Mouse (Mus musculus) liver, embryonic 11.5 days (tissue): ENCODE results near the gene Whamm. TPM values are rescaled to one million over a fixed set of nuclear protein-coding genes. Genes with fewer than 3 reads are reported as not detected.

Experiments
- ATAC-seq: fragments of 200-750 bp; cut with Nextera tagmentation; replicated peaks from 2 replicates; pipeline ENCODE4 v1.8.0; 2017; ENCODE audit warnings: moderate number of reproducible peaks, mild to moderate bottlenecking, moderate TSS enrichment, moderate library complexity; ENCODE audit not compliant: low FRiP score
- DNase-seq: peaks from one replicate; pipeline ENCODE4 v3.0.0-alpha.2; 2017; ENCODE audit warnings: low spot score
- H3K27ac ChIP-seq: fragments of 300-500 bp; sonication (generic); 2 replicates; pipeline ENCODE4 v1.5.1; 2014; ENCODE audit warnings: mild to moderate bottlenecking, low read depth, low read length, control low read depth
- H3K27me3 ChIP-seq: fragments of 300-500 bp; sonication (generic); replicated peaks from 2 replicates; pipeline ENCODE4 v1.6.1; 2014; ENCODE audit warnings: low read length, mixed read lengths; ENCODE audit not compliant: control insufficient read depth, insufficient read depth
- H3K36me3 ChIP-seq: fragments of 300-500 bp; sonication (generic); 2 replicates; pipeline ENCODE4 v1.6.1; 2014; ENCODE audit warnings: mild to moderate bottlenecking, low read length, moderate library complexity, mixed read lengths; ENCODE audit not compliant: control insufficient read depth, insufficient read depth
- H3K4me1 ChIP-seq: fragments of 300-500 bp; sonication (generic); replicated peaks from 2 replicates; pipeline ENCODE4 v1.6.1; 2014; ENCODE audit warnings: low read length, mixed read lengths; ENCODE audit not compliant: control insufficient read depth, insufficient read depth
- H3K4me2 ChIP-seq: fragments of 300-500 bp; sonication (generic); 2 replicates; pipeline ENCODE4 v1.6.1; 2014; ENCODE audit warnings: mild to moderate bottlenecking, control low read depth, moderate library complexity
- H3K4me3 ChIP-seq: fragments of 300-500 bp; sonication (generic); 2 replicates; pipeline ENCODE4 v1.5.1; 2014; ENCODE audit warnings: low read depth, low read length, control low read depth
- H3K9ac ChIP-seq: fragments of 300-500 bp; sonication (generic); 2 replicates; pipeline ENCODE4 v1.6.1; 2014; ENCODE audit warnings: low read depth, low read length, control low read depth
- H3K9me3 ChIP-seq: fragments of 300-500 bp; sonication (generic); 2 replicates; pipeline ENCODE4 v1.6.1; 2016; ENCODE audit warnings: low read length, inconsistent platforms, mixed read lengths; ENCODE audit not compliant: control insufficient read depth
- WGBS: fragments of 180-500 bp; shearing (Covaris S2); extraction: QIAGEN DNeasy Blood & Tissue Kit; methylation state at CpG from one replicate; pipeline ENCODE4 v1.1.7; 2014; 5-methylcytosine and 5-hydroxymethylcytosine counted together
- polyA plus RNA-seq: library from polyadenylated mRNA; unstranded; fragments of >200 nt; fragmentation: Nextera tagmentation; extraction: Ambion mirVana; gene quantifications from 2 replicates; pipeline ENCODE4 v1.2.1, GENCODE M21; 2014

Gene Whamm
- polyA plus RNA-seq, 1 experiment from 2014 or later, result 10.5 TPM

GRCm38 (mm10) chr7:81559231-81559980 is 11.7 kb upstream of the Whamm start:
- no peak overlapping the region for H3K4me3 ChIP-seq
- no peaks in the 10 kb centered on the region for H3K4me1 ChIP-seq
- no peak overlapping the region for H3K9ac ChIP-seq
- H3K27ac ChIP-seq, result no peak overlapping the region
- H3K4me2 ChIP-seq, result no peak overlapping the region
- DNase-seq (no peak), ATAC-seq (no peak)
- H3K27me3 ChIP-seq, result no peaks in the 10 kb centered on the region
- H3K36me3 ChIP-seq, result no peaks in the 10 kb centered on the region
- no peaks in the 10 kb centered on the region for H3K9me3 ChIP-seq
- WGBS, result 79% methylated on average over 14 of the region's 14 CpGs

- WGBS, result 70% methylated on average over 8 of the region's 8 CpGs
- H3K4me2 ChIP-seq, result no peak overlapping the region
- no peak overlapping the region for H3K27ac ChIP-seq
- H3K36me3 ChIP-seq, result no peaks in the 10 kb centered on the region
- H3K4me3 ChIP-seq, result no peak overlapping the region
- no peaks in the 10 kb centered on the region for H3K27me3 ChIP-seq
- no peaks in the 10 kb centered on the region for H3K9me3 ChIP-seq
- no peak overlapping the region for H3K9ac ChIP-seq
- ATAC-seq, result no peak
- DNase-seq, result no peak
- no peaks in the 10 kb centered on the region for H3K4me1 ChIP-seq
These were observed 10.7 kb upstream of the Whamm start for GRCm38 (mm10) chr7:81560101-81561049.

- no peaks in the 10 kb centered on the region for H3K9me3 ChIP-seq
- ATAC-seq, result no peak
- no peaks in the 10 kb centered on the region for H3K27me3 ChIP-seq
- H3K4me3 ChIP-seq, result no peak overlapping the region
- H3K27ac ChIP-seq, result no peak overlapping the region
- H3K4me1 ChIP-seq, result no peaks in the 10 kb centered on the region
- no peak for DNase-seq
- no peak overlapping the region for H3K4me2 ChIP-seq
- no peak overlapping the region for H3K9ac ChIP-seq
- 73% methylated on average over 5 of the region's 5 CpGs for WGBS
- no peaks in the 10 kb centered on the region for H3K36me3 ChIP-seq
These were observed 9.9 kb upstream of the Whamm start for GRCm38 (mm10) chr7:81561211-81561610.

GRCm38 (mm10) chr7:81563506-81564015 is 7.5 kb upstream of the Whamm start:
- no peak overlapping the region for H3K4me3 ChIP-seq
- no peak overlapping the region for H3K27ac ChIP-seq
- no peak overlapping the region for H3K9ac ChIP-seq
- H3K4me2 ChIP-seq, result no peak overlapping the region
- no peak for ATAC-seq
- no peaks in the 10 kb centered on the region for H3K4me1 ChIP-seq
- DNase-seq, result peak; percentile 5
- no peaks in the 10 kb centered on the region for H3K36me3 ChIP-seq
- no peaks in the 10 kb centered on the region for H3K9me3 ChIP-seq
- no peaks in the 10 kb centered on the region for H3K27me3 ChIP-seq
- WGBS, result 53% methylated on average over 4 of the region's 4 CpGs

GRCm38 (mm10) chr7:81564766-81565165 is 6.3 kb upstream of the Whamm start:
- DNase-seq (peak; percentile 24), ATAC-seq (no peak)
- no peak overlapping the region for H3K9ac ChIP-seq
- no peaks in the 10 kb centered on the region for H3K36me3 ChIP-seq
- no peaks in the 10 kb centered on the region for H3K9me3 ChIP-seq
- H3K27ac ChIP-seq, result no peak overlapping the region
- no peak overlapping the region for H3K4me2 ChIP-seq
- 78% methylated on average over 7 of the region's 7 CpGs for WGBS
- no peaks in the 10 kb centered on the region for H3K4me1 ChIP-seq
- no peak overlapping the region for H3K4me3 ChIP-seq
- H3K27me3 ChIP-seq, result no peaks in the 10 kb centered on the region

- no peaks in the 10 kb centered on the region for H3K9me3 ChIP-seq
- no peaks in the 10 kb centered on the region for H3K36me3 ChIP-seq
- H3K27ac ChIP-seq, result no peak overlapping the region
- H3K4me3 ChIP-seq, result no peak overlapping the region
- no peak overlapping the region for H3K9ac ChIP-seq
- DNase-seq (peak; percentile 21), ATAC-seq (no peak)
- no peaks in the 10 kb centered on the region for H3K4me1 ChIP-seq
- no peaks in the 10 kb centered on the region for H3K27me3 ChIP-seq
- H3K4me2 ChIP-seq, result no peak overlapping the region
- WGBS, result 72% methylated on average over 7 of the region's 7 CpGs
These were observed 5.5 kb upstream of the Whamm start for GRCm38 (mm10) chr7:81565381-81566055.

GRCm38 (mm10) chr7:81566332-81566731 is 4.7 kb upstream of the Whamm start:
- H3K4me2 ChIP-seq, result no peak overlapping the region
- H3K9ac ChIP-seq, result no peak overlapping the region
- H3K4me3 ChIP-seq, result no peak overlapping the region
- DNase-seq, result peak; percentile 15
- H3K9me3 ChIP-seq, result no peaks in the 10 kb centered on the region
- no peaks in the 10 kb centered on the region for H3K27me3 ChIP-seq
- no peaks in the 10 kb centered on the region for H3K4me1 ChIP-seq
- 53% methylated on average over 4 of the region's 4 CpGs for WGBS
- no peak for ATAC-seq
- no peaks in the 10 kb centered on the region for H3K36me3 ChIP-seq
- no peak overlapping the region for H3K27ac ChIP-seq

- Histone ChIP-seq H3K9ac (no peak within 1 kb of the TSS), H3K4me1 (no peaks in the 10 kb centered on the region; the same call in 1 of the 2 replicates), H3K36me3 (no peaks in the 10 kb centered on the region), H3K9me3 (no peaks in the 10 kb centered on the region), H3K4me2 (no peak within 1 kb of the TSS), H3K27ac (no peak within 1 kb of the TSS), H3K4me3 (no peak within 1 kb of the TSS), H3K27me3 (no peaks in the 10 kb centered on the region)
- 81% methylated on average over 9 of the region's 9 CpGs for WGBS
- ATAC-seq (no peak), DNase-seq (peak; percentile 9)
These were observed 4.2 kb upstream of the Whamm start, which contains the start of gene Fsd2 for GRCm38 (mm10) chr7:81566892-81567291. Gene Fsd2, minus strand, starts transcription at chr7:81566944.
